Mouse (Mus musculus): ENCODE data around the gene Cst9. TPM values are rescaled to one million over a fixed set of nuclear protein-coding genes. Genes with fewer than 3 reads are reported as not detected.

The Cst9 gene
- polyA plus RNA-seq (2012; ENCODE audit: low replicate concordance) = not detected in 2 replicates

GRCm38 (mm10) chr2:148834912-148835311 lies at the start of gene Cst9:
Gene Cst9, plus strand, starts transcription at chr2:148835147.

GRCm38 (mm10) chr2:148789142-148789541 lies 45.8 kb upstream of the Cst9 start, which contains the start of gene Cst12:
Gene Cst12, plus strand, starts transcription at chr2:148789361.

GRCm38 (mm10) chr2:148798485-148798884 lies 36.5 kb upstream of the Cst9 start, which contains the start of gene Cst8:
Gene Cst8, plus strand, starts transcription at chr2:148798785.

GRCm38 (mm10) chr2:148819909-148820308 lies 15.0 kb upstream of the Cst9 start, which contains the start of gene Cst13:
Gene Cst13, plus strand, starts transcription at chr2:148820081.

GRCm38 (mm10) chr2:148864966-148865365 lies 30.0 kb downstream of the Cst9 start, which contains the start of gene 9230104L09Rik:
Gene 9230104L09Rik, minus strand, starts transcription at chr2:148865038.

GRCm38 (mm10) chr2:148875335-148875811 lies 40.4 kb downstream of the Cst9 start, which contains the start of gene Cst3:
Gene Cst3, minus strand, starts transcription at chr2:148875692.

Other genes starting within 250 kb of the Cst9 start
- gene Nxt1, start 162.5 kb upstream of the Cst9 start, polyA plus RNA-seq (2012; ENCODE audit: low replicate concordance) = 17.3 and 17.4 TPM in 2 replicates
- gene Gzf1, start 154.1 kb upstream of the Cst9 start, polyA plus RNA-seq (2012; ENCODE audit: low replicate concordance) = 8.1 and 11.0 TPM in 2 replicates
- gene Napb, start 102.7 kb upstream of the Cst9 start, polyA plus RNA-seq (2012; ENCODE audit: low replicate concordance) = not detected in 2 replicates
- not detected in 2 replicates for gene Cstl1, start 84.8 kb upstream of the Cst9 start, polyA plus RNA-seq (2012; ENCODE audit: low replicate concordance)
- gene Cst11, start 63.6 kb upstream of the Cst9 start, polyA plus RNA-seq (2012; ENCODE audit: low replicate concordance) = not detected in 2 replicates
- gene 8030411F24Rik, start 53.1 kb upstream of the Cst9 start, polyA plus RNA-seq (2012; ENCODE audit: low replicate concordance) = not detected in 2 replicates
- not detected in 2 replicates for gene Cst12, start 45.8 kb upstream of the Cst9 start, polyA plus RNA-seq (2012; ENCODE audit: low replicate concordance)
- gene Cst8, start 36.4 kb upstream of the Cst9 start, polyA plus RNA-seq (2012; ENCODE audit: low replicate concordance) = not detected in 2 replicates
- not detected in 2 replicates for gene Cst13, start 15.1 kb upstream of the Cst9 start, polyA plus RNA-seq (2012; ENCODE audit: low replicate concordance)
- not detected in 2 replicates for gene 9230104L09Rik, start 29.9 kb downstream of the Cst9 start, polyA plus RNA-seq (2012; ENCODE audit: low replicate concordance)
- gene Cst3, start 40.5 kb downstream of the Cst9 start, polyA plus RNA-seq (2012; ENCODE audit: low replicate concordance) = 182 and 224 TPM in 2 replicates
- not detected in 2 replicates for gene Gm1330, start 168.1 kb downstream of the Cst9 start, polyA plus RNA-seq (2012; ENCODE audit: low replicate concordance)
- gene Gm10750, start 182.1 kb downstream of the Cst9 start, polyA plus RNA-seq (2012; ENCODE audit: low replicate concordance) = not detected in 2 replicates